Mouse (Mus musculus) lung, embryonic 14.5 days (tissue): ENCODE measurements at regions not wholly inside any gene's neighbourhood (a gene's known extent, or its start where the extent isn't known, plus 50 kb on each side); places are given as distances from the start of the nearest gene placed in this dataset.

Source experiments
- ATAC-seq: fragments of 200-750 bp; cut with Nextera tagmentation; 2 replicates; pipeline ENCODE4 v1.8.0; 2017; ENCODE audit warnings: mild to moderate bottlenecking, moderate TSS enrichment, moderate library complexity; ENCODE audit not compliant: insufficient read depth
- DNase-seq: peaks from one replicate; pipeline ENCODE4 v3.0.0-alpha.2; 2015
- H3K27ac ChIP-seq: fragments of 300-500 bp; sonication (generic); 2 replicates; pipeline ENCODE4 v1.5.1; 2014; ENCODE audit warnings: low read depth, mild to moderate bottlenecking, moderate library complexity
- H3K27me3 ChIP-seq: fragments of 300-500 bp; sonication (generic); 2 replicates; pipeline ENCODE4 v1.6.1; 2014; ENCODE audit warnings: low read length, control low read depth; ENCODE audit not compliant: insufficient read depth
- H3K36me3 ChIP-seq: fragments of 300-500 bp; sonication (generic); 2 replicates; pipeline ENCODE4 v1.6.1; 2014; ENCODE audit warnings: control low read depth; ENCODE audit not compliant: insufficient read depth
- H3K4me1 ChIP-seq: fragments of 300-500 bp; sonication (generic); 2 replicates; pipeline ENCODE4 v1.6.1; 2014; ENCODE audit warnings: antibody characterized with exemption, control low read depth; ENCODE audit not compliant: insufficient read depth
- H3K4me2 ChIP-seq: fragments of 300-500 bp; sonication (generic); 2 replicates; pipeline ENCODE4 v1.6.1; 2014; ENCODE audit warnings: mild to moderate bottlenecking
- H3K4me3 ChIP-seq: fragments of 300-500 bp; sonication (generic); 2 replicates; pipeline ENCODE4 v1.5.1; 2014; ENCODE audit warnings: low read depth, low read length
- H3K9ac ChIP-seq: fragments of 300-500 bp; sonication (generic); 2 replicates; pipeline ENCODE4 v1.6.1; 2014
- H3K9me3 ChIP-seq: fragments of 300-500 bp; sonication (generic); 2 replicates; pipeline ENCODE4 v1.6.1; 2016; ENCODE audit warnings: low read depth, low read length, control low read depth
- CTCF ChIP-seq: IDR thresholded peaks from 2 replicates; pipeline ENCODE4 v1.5.1; 2016; ENCODE audit warnings: antibody characterized with exemption, low read depth
- WGBS: fragments of 180-500 bp; shearing (Covaris S2); extraction: QIAGEN DNeasy Blood & Tissue Kit; methylation state at CpG from one replicate; pipeline ENCODE4 v1.1.7; 2014; 5-methylcytosine and 5-hydroxymethylcytosine counted together

DNA sequence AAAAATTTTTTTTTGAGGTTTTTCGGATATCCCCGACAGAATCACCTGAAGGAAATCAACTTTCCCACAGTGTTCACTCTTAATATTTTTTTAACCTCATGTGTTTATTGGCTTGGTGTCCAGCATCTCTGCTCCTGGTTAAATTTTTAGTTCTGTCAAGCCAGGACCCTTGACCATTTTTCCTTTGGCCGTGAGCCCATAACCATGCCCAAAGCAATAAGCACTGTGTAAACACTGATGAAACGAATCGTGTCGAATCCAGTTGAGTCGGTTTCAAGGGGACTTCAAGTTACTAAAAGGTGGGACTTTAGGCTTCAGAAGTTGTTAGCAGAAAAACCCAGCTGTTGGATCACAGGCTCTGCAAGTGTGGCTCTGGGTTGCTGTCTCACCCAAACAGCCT is 117.0 kb upstream of the Spdye4c start:
- 41% methylated on average over 7 of the region's 7 CpGs for WGBS
- no peaks in the 10 kb centered on the region for H3K4me1 ChIP-seq
- DNase-seq (peak; percentile 34), ATAC-seq (no peak)
- H3K9ac ChIP-seq = no peak overlapping the region
- no peaks in the 10 kb centered on the region for H3K36me3 ChIP-seq
- H3K27ac ChIP-seq = no peak overlapping the region
- no peak for TF ChIP-seq CTCF
- H3K27me3 ChIP-seq = no peaks in the 10 kb centered on the region
- no peak overlapping the region for H3K4me2 ChIP-seq
- H3K4me3 ChIP-seq = no peak overlapping the region
- no peaks in the 10 kb centered on the region for H3K9me3 ChIP-seq

DNA sequence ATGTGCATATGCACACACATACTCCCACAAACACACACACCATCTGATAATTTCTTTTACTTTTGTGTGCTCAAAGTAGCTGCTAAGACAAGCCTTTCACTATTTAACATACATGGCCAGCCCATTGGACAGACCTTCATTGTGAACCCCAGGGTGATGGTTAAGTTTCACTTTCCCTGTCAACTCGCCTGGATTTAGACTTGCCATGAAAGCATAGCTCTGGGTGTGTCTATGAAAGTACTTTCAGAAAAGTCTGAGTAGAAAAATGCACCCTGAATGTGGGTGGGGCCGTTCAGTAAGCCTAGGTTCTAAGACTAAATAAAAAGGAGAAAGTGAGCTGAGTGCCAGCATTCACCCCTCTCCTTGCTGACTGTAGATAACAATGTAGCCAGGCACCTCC is 113.8 kb upstream of the Spdye4c start:
- Histone ChIP-seq H3K9ac (no peak overlapping the region), H3K4me3 (no peak overlapping the region), H3K36me3 (no peaks in the 10 kb centered on the region), H3K4me1 (no peaks in the 10 kb centered on the region), H3K9me3 (no peaks in the 10 kb centered on the region), H3K27me3 (no peaks in the 10 kb centered on the region), H3K4me2 (no peak overlapping the region), H3K27ac (no peak overlapping the region)
- 60% methylated on average over 2 of the region's 2 CpGs for WGBS
- DNase-seq (no peak), ATAC-seq (no peak)
- no peak for TF ChIP-seq CTCF

- H3K4me3 ChIP-seq = no peak overlapping the region
- H3K9me3 ChIP-seq = no peaks in the 10 kb centered on the region
- DNase-seq = no peak
- no peak for TF ChIP-seq CTCF
- WGBS = 77% methylated on average over 7 of the region's 7 CpGs
- ATAC-seq = no peak
- no peaks in the 10 kb centered on the region for H3K4me1 ChIP-seq
- no peak overlapping the region for H3K4me2 ChIP-seq
- no peak overlapping the region for H3K9ac ChIP-seq
- no peaks in the 10 kb centered on the region for H3K36me3 ChIP-seq
- H3K27ac ChIP-seq = no peak overlapping the region
- no peaks in the 10 kb centered on the region for H3K27me3 ChIP-seq
Observed at GRCm38 (mm10) chr2:128491217-128491877, 99.7 kb upstream of the Spdye4c start.

- TF ChIP-seq CTCF = no peak
- Histone ChIP-seq H3K9me3 (no peaks in the 10 kb centered on the region), H3K4me1 (no peaks in the 10 kb centered on the region), H3K9ac (no peak overlapping the region), H3K27me3 (no peaks in the 10 kb centered on the region), H3K27ac (no peak overlapping the region), H3K36me3 (no peaks in the 10 kb centered on the region), H3K4me3 (no peak overlapping the region), H3K4me2 (no peak overlapping the region)
- 79% methylated on average over 5 of the region's 5 CpGs for WGBS
- DNase-seq (no peak), ATAC-seq (no peak)
Observed at GRCm38 (mm10) chr2:128493871-128494270, 97.1 kb upstream of the Spdye4c start.

GRCm38 (mm10) chr2:128497891-128498290 is 93.1 kb upstream of the Spdye4c start:
- DNase-seq (no peak), ATAC-seq (no peak)
- Histone ChIP-seq H3K4me2 (no peak overlapping the region), H3K4me1 (no peaks in the 10 kb centered on the region), H3K27me3 (no peaks in the 10 kb centered on the region), H3K9ac (no peak overlapping the region), H3K27ac (no peak overlapping the region), H3K9me3 (no peaks in the 10 kb centered on the region), H3K4me3 (no peak overlapping the region), H3K36me3 (no peaks in the 10 kb centered on the region)
- no peak for TF ChIP-seq CTCF
- 59% methylated on average over 3 of the region's 3 CpGs for WGBS

- H3K36me3 ChIP-seq = no peaks in the 10 kb centered on the region
- H3K4me1 ChIP-seq = no peaks in the 10 kb centered on the region
- no peak for DNase-seq
- ATAC-seq = no peak
- H3K4me2 ChIP-seq = no peak overlapping the region
- no peaks in the 10 kb centered on the region for H3K9me3 ChIP-seq
- TF ChIP-seq CTCF = no peak
- no peaks in the 10 kb centered on the region for H3K27me3 ChIP-seq
- no peak overlapping the region for H3K27ac ChIP-seq
- H3K9ac ChIP-seq = no peak overlapping the region
- H3K4me3 ChIP-seq = no peak overlapping the region
- 82% methylated on average over 5 of the region's 5 CpGs for WGBS
Observed at GRCm38 (mm10) chr2:128498611-128499010, 92.4 kb upstream of the Spdye4c start.

DNA sequence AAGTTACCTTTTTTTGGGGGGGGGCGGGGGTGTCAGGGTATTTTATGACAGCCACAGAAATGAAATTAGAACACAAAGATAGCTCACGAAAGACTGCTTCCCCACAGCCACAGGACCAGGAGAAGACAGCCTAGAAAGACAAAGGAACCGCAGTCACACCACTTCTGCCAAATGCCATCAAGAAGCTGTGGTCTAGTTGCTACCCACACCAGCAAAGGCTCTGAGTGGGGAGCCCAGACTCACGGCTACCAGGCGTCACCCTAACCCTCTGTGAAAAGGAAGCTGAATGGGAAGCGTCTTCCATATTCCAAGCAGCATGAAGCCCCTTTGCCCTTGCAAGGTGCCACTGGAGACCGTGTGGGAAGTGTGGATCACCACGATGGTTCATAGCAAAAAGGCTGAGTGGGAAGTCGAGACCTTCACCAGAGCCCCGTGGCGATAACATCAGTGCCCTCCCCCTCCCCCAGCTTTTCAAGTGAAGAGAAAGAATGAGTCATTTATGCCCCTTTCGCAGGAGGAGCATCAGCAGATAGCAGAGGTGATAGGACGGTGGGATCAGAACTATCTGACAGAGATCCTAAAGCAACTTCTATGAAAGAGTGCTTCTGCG is 91.3 kb upstream of the Spdye4c start:
- TF ChIP-seq CTCF = no peak
- Histone ChIP-seq H3K36me3 (no peaks in the 10 kb centered on the region), H3K9me3 (no peaks in the 10 kb centered on the region), H3K4me1 (no peaks in the 10 kb centered on the region), H3K27ac (no peak overlapping the region), H3K9ac (no peak overlapping the region), H3K4me2 (no peak overlapping the region), H3K27me3 (no peaks in the 10 kb centered on the region), H3K4me3 (no peak overlapping the region)
- DNase-seq (no peak), ATAC-seq (no peak)
- 69% methylated on average over 14 of the region's 14 CpGs for WGBS
